Mouse (Mus musculus) lung, adult 2 months (tissue): ENCODE data around the gene Tgm1.

Source experiments
- CTCF ChIP-seq: fragments of 200-500 bp; IDR thresholded peaks from 2 replicates; pipeline ENCODE4 v1.5.1; 2011; ENCODE audit warnings: mild to moderate bottlenecking, low read length, control low read depth; ENCODE audit not compliant: insufficient read depth
- POLR2A ChIP-seq: fragments of 200-500 bp; IDR thresholded peaks from 2 replicates; pipeline ENCODE4 v1.6.1; 2011; ENCODE audit warnings: low read depth, mild to moderate bottlenecking, control low read depth, low read length, borderline replicate concordance; ENCODE audit errors: extremely low read depth

DNA sequence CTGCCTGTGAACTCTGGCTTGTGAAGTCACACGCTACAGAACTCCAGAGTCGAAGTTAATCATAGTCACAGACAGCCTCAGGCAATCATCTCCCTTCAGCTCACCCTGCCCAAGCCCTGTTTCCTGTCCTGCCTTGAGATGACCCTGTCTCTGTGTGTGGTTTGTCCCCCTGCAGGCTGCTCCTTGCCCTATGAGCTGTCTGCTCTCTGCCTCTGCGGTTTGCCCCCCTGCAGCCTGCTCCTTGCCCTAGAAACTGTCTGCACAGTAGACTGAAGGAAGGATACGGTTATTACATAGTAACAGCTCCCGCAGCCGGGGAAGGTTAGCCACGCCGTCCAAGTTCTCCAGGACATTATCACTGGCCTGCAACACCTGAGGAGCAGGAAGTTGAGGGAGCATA, 3.2 kb upstream of the Tgm1 start:
- TF ChIP-seq CTCF (no peak), POLR2A (no peak)
